Mouse (Mus musculus) T-cell, adult 2 months (primary cell): ENCODE data around the gene Slc22a17.

Experiments
- DNase-seq: peaks from one replicate; pipeline ENCODE4 v3.0.0; 2022; ENCODE audit warnings: low spot score

Gene Slc22a17

GRCm38 (mm10) chr14:54894296-54895151 is 18.4 kb downstream of the Slc22a17 start:
- DNase-seq = no peak

DNA sequence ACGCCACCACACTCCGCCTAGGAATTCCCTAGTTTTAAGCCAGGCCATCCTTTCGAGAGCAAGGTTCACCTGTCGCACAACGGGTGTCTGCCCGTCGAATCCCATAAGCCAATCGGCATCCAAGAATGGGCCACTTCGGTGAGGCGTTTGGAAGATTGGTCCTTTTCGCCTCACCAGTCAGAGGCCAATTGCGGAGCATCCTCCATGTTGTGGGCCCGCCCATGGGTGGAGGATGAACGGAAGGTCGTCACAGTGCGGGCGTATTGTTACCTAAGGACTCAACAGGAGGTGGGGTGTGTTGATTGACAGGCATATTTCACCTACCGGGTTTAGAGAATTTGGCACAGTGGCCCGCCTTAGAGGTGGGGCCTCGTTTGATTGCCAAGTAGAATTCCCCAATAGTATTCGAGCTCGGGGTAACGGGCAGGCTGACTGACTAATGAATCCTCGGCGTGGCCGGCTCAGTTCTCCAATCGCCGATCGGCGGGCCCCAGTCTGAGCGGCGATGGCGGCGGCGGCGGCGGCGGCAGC is 19.2 kb downstream of the Slc22a17 start:
- DNase-seq = peak; percentile 99

GRCm38 (mm10) chr14:54892200-54892599 is 20.7 kb downstream of the Slc22a17 start, which contains the start of gene Pabpn1:
Gene Pabpn1 (plus strand): TSS chr14:54892500.
- no peak for DNase-seq

- no peak for DNase-seq
These were observed 27.6 kb downstream of the Slc22a17 start for GRCm38 (mm10) chr14:54885309-54885708.

DNA sequence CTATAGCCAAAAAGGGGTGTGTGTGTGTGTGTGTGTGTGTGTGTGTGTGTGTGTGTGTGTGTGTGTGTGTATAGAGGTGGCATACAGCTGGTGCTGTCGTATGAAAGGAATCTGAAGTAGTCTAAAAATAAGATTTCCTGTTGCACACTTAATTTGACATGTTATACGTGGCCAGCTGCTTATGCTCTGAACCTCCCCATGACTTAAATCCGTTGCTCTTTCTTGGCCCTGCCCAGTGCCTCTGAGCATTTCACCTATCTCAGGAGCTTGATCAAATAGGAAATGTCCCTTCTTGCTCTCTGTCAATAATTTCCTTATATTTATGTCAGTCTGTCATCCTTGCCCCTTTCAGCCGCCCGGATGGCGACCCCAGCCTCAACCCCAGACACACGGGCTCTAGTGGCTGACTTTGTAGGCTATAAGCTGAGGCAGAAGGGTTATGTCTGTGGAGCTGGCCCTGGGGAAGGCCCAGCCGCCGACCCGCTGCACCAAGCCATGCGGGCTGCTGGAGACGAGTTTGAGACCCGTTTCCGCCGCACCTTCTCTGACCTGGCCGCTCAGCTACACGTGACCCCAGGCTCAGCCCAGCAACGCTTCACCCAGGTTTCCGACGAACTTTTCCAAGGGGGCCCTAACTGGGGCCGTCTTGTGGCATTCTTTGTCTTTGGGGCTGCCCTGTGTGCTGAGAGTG is 28.8 kb downstream of the Slc22a17 start:
- no peak for DNase-seq

GRCm38 (mm10) chr14:54883154-54884021 is 29.5 kb downstream of the Slc22a17 start, which contains the start of the genes Bcl2l2 and Gm20521:
Gene Bcl2l2 (plus strand): TSS chr14:54883377.
Gene Gm20521 (plus strand): TSS chr14:54883441.
- DNase-seq = no peak

- peak; percentile 50 for DNase-seq
These were observed 35.8 kb downstream of the Slc22a17 start, which contains the start of gene Ppp1r3e for GRCm38 (mm10) chr14:54877048-54877715. Gene Ppp1r3e (minus strand): TSS chr14:54877550.

DNA sequence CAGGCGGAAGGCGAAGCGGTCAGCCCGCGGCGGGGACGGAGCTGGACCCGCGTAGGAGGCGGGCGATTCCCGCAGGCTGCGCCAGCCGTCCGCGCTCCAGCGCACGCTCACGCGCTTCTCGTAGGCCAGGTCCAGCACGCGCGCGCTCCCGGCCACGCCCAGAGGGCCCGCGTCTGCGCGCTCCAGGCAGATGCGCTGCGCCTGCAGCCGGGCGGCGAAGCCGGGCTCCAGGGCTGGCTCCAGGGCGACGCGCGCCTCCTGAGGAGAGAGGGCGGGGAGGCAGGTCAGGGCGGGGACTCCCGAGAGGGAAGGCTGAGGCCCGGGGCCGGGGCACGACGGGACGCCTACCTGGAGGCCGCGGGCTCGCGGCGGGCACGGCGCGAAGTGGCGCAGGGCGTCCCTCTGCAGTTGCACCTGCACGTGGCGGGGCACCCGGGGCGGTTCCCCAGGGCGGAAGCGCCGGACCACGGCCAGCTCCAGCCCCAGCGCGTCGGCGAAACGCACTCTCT is 36.3 kb downstream of the Slc22a17 start:
- peak; percentile 84 for DNase-seq

DNA sequence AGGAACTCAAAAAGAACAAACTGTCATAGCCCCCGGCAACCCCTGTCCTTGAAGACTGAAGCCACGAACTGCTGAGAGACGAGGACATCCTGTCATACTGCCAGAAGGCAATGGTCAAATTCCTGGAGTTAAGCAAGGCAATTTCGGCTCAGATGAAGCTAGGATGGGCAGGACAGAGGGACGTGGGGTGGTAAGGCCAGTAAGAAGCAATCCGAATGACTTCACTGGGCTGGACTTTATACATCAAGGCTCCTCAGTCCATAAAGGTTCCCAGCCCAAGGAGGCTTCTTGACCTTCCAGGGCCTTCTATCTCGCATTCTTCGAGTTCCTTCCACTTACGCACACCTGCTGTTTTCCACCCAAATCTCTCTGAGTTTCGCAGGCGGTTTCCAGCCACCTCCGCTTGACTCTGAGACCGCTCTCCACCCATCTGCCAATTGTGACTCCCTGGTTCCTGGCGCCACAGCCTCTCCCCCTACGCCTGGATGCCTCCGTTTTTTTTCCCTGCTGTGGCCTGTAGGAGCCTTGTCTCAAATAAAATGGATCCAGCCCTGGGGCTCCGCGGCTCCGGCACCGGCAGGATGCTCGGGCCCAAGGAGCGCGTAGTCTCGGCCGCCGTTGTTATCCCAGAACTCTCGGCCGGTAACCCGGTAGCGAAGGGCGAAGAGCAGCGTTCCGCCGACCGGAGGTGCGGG is 36.9 kb downstream of the Slc22a17 start:
- DNase-seq = no peak

DNA sequence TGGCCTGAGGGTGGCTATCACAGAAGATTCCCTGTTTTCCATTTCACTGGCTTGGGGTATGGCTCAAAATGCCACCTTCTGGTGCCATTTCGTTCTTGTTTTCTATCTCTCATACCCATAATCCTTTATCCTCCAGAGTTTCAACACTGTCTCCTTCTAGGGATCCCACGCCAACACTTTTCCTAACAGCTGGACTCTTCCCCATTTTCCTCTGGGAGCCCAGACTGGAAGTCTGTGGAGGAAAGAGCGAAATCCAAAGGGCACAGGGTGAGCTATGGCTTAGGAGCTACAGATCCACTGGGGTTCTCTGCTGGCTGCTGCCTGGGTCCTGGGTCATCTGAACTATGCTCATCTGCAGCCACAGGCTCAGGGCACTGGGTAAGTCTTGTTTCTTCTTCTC is 38.8 kb downstream of the Slc22a17 start:
- no peak for DNase-seq

DNA sequence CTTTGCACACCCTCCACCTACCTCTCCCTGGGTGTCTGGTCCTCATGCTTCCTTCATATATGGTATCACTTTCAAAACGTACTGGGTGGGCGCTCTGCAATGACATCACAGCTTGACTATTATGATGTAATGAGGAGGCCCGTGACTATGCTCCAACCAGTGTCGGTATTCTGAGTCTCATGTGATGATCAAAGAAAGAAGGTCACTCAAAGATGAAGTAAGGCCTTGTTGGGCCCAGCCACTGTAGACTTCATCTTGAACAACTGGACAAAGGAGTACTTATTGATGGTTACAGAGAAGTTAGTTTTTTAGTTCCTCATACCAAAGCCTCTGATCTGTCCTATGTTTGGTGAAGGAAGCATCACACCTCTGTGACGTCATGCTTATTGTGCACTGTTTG is 42.1 kb downstream of the Slc22a17 start, which contains the start of gene Homez:
Gene Homez (minus strand): TSS at position 101 of the 400 bp plus-strand sequence.
- no peak for DNase-seq

DNA sequence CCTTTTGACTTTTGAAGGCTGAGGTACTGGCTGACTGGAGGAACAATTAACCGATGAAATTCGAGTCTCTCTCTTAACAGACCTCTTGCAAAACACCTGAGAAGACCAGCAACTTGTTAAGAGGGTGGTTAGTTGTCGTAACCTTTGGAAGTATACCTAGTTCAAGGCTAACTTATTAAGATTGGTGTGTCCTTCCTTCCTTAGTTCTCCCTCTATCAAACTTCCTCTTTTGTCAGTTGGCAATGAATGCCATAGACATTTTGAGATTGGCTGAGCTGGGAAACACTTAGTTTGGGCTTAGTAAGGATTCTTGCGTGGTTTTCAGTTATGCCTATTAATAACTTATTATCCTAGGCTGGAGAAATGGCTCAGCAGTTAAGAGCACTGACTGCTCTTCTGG is 44.9 kb downstream of the Slc22a17 start:
- DNase-seq = no peak

- DNase-seq = peak; percentile 59
These were observed 46.0 kb downstream of the Slc22a17 start for GRCm38 (mm10) chr14:54866936-54867335.

DNA sequence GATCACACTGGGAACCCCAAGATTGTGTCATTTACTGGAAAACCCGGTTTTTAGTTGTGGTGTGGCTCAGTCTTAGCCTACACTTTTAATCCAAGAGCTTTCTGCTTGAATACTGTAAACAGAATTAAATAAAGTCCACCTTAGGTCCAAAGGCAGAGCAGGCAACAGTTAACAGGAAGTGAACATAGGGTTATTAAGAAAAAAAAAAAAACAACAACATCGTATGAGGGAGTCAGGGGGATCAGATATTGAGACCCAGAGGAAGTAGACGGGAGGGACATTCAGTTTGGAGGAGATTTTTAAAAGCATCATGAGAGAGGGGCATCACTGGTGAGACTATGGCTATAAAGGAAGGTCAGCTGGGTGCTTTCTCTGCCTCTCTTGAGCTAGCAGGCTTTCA is 46.7 kb downstream of the Slc22a17 start:
- DNase-seq = no peak

DNA sequence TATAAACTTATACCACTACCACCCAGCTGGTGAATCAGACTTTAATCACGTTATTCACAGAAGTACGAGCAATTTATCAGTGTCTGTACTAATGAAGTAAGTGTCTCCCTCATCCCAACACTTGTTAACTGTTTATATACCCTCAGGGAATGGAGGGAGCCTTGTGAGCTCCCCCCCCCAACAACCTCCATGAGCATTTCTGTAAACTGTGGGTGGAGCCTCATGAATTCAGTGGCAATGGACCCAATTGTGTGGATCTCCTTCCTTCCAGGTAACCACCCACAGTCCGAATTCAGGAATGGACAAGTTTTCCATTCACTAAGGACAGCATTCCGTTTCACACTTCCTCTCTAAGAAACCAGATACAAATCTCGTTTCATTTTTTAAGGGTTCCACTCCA is 47.3 kb downstream of the Slc22a17 start:
- DNase-seq = no peak

DNA sequence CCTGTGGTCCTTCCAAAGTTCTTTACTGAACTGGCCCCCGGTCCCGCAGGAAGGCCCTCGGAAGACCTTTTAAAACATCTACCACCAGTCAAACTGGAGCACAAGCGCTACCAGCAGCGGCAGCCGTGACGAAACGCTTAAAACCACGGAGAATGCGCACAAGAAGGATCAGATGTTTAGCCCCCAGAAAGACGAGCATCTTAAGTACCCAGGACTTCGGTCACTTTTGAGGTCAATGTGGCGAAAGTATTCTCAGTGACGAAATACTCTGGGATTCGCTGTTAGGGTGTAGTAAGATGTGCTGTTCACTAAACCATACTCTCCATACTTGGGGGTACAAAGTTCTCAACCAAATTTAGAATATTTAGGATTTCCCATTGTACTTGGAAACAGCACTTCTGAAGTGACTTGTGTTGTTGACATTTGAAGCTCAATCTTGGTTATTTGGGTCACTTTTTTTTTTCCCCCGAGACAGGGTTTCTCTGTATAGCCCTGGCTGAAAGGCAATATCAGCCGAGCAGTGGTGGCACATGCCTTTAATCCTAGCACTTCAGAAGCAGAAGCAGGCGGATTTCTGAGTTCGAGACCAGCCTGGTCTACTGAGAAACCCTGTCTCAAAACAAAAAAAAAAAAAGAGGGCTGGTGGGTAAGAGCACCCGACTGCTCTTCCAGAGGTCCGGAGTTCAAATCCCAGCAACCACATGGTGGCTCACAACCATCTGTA is 48.5 kb downstream of the Slc22a17 start:
- DNase-seq = peak; percentile 21

DNA sequence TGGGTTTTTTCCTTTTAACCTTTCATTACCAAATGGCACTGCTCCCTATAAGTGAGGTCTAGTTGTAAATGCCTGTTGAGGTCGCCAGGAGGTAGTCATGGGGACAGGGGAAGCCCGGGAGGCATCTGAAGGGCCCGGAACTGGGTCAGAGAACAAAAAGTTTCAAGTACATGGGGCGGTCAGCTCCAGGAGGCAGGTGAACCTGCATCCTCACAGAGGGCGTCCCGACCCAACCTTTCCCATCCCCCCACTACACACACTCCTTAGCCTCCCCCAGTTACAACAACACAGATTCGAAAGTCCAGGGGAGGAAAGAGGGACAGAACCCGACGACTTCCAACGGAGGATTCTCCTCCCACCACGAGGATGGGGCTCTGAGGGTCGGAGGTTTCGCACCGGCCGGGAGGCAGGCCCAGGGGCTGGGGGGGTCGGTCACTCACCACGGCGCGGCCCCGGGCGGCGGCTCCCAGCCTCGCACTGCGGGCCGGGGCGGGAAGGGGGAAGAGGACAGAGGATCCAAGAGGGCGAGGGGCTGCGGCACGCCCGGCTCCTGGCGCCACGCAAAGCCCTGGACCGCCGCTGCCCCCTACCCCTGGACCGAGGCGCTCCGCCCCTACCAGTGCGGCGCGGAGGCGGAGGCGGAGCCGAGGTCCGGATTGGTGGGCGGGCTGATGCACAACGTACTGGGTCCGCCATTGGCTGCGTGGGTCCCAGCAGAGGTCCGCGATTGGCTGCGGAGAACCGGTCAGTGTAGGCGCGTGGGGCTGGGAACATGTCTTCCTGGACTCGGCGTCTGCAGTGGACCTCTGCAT is 49.2 kb downstream of the Slc22a17 start:
- DNase-seq = peak; percentile 62

- peak; percentile 44 for DNase-seq
These were observed 52.4 kb downstream of the Slc22a17 start for GRCm38 (mm10) chr14:54860511-54860910.

- DNase-seq = no peak
These were observed 55.0 kb downstream of the Slc22a17 start for GRCm38 (mm10) chr14:54857891-54858290.
